Mouse (Mus musculus): ENCODE results near the gene Fbxw8.

DNA sequence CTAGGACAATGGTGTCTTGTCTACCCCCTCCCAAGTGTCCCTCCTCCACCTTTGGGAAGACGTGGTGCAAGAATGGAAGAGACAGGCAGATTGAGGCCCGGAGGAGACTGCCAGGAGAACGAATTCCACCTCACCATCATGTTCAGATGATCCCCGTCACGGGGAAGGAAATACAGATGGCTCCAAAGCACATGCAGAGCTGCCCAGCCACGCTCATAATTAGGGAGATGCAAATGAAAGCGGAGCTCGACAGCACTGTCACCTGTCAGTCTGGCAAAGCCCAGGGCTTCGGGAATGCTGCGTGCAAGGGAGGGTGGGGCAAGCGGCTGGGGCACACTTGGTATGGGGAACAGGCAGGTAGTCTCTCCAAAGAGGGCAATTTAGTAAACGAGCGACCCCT lies 42.2 kb upstream of the Fbxw8 start:
- TF ChIP-seq CTCF (IDR thresholded peaks at IDR 0.05; ENCODE audit: low read depth) (no peak), EP300 (IDR thresholded peaks at IDR 0.05; ENCODE audit: low read depth) (no peak)

Measured in heart, postnatal 0 days (tissue).